Mouse (Mus musculus) right cerebral cortex, postnatal 10 days (tissue): Measurements from ENCODE around the gene Hspg2.

Experiments used
- DNase-seq, 2 experiments: peaks; one replicate each; pipeline ENCODE4 v3.0.0; 2021; ENCODE audit warnings: low spot score in 2 of 2

The Hspg2 gene

DNA sequence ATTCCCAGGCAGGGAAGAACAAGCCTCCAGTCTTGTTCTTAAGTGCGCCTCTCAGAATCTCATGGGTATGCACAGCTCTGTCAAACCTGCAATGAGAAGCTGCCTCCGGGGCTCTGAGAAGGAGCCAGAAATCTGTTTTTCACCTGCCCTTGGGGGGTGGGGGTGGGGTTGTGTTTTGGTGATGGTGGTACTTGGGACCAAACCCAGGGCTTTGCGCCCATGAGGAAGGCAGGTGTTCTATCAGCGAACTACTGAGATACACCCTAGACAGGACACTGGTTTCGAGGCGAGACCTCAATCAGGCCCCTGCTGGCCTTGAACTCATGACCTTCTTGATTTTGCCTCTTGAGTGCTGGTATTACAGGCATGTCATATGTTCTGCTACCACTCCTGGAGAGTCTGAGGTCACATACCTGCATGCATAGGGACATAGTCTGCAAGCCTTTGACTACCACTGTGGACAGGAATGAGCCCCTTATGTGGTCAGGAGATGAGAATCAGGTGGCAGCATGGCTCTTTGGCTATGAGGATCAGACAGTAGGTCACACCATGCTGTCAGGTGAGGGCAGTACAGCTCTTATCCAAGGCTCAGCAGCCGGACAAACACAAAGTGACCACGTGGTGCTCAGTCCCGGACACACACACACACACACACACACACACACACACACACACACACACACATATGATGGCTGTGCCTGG lies 30.5 kb downstream of the Hspg2 start:
- no peak for DNase-seq

DNA sequence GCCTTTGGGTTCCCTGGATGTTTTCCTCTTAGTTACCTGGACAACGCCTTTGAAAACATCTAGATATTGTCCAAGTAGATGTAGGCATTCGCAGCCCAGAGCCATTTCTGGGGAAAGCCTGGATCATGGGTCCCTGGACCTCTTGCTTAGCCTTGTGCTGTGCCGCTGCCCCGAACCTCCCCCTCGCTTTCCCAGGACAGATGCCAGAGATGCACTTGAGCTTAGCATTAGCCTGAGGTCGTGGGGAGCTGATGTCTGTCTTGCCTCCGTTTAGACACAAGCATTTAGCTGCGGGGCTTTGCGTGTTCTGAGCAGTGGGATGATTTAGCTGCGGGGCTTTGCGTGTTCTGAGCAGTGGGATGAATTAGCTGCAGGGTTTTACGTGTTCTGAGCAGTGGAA lies 31.6 kb downstream of the Hspg2 start:
- no peak for DNase-seq

DNA sequence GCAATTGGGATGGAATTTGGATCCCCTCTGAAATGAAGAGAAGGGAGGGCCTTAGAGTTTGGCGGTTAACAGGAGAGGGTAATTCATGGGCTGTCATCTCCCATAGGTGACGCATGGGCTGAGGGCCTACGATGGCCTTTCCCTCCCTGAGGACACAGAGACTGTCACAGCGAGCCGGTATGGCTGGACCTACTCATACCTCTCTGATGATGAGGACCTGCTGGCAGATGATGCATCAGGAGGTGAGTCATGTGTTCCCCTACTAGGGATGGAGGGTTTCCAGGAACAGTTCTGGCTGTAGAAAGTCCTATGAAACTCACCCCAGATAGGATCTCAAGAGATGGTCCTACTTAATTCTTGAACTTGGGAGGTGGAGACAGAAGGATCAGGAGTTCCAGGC lies 32.4 kb downstream of the Hspg2 start:
- no peak for DNase-seq

DNA sequence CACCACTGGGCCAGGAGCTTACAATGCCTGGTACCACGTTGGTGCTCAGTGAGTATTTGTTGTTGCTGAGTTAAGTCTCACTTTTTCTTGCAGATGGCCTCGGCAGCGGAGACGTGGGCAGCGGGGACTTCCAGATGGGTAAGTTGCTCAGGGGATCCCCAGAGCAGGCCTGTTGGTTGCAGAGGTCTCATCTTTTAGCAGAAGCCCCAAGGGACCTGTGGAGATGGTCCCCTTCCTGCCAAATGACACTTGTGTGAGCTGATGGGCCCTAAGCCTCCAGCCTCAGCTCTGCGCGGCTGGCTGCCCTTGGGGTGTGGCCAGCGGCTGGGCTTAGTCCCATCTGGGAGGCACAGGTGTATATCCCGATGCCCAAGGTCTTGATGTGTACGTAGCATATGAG lies 33.6 kb downstream of the Hspg2 start:
- no peak for DNase-seq

DNA sequence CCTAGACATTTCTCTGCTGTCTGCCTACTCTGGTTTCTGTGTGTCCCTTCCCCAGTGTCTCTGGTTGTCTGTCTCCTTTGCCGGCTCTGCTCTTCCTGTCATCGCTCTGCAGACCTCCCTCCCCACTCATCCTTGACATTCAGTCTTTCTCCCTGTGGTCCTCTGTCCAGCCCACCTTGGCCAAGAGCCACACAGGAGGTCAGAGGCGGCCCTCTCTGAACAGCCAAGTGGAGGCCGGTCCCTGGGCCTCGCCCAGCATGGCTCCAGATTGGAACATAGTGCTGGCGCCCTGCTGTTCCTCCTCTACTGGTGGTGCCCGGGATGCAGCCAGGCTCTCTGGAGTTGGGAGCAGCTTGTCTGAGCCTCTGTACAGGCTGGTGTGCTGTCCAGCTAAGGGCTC lies 34.2 kb downstream of the Hspg2 start:
- DNase-seq: no peak

DNA sequence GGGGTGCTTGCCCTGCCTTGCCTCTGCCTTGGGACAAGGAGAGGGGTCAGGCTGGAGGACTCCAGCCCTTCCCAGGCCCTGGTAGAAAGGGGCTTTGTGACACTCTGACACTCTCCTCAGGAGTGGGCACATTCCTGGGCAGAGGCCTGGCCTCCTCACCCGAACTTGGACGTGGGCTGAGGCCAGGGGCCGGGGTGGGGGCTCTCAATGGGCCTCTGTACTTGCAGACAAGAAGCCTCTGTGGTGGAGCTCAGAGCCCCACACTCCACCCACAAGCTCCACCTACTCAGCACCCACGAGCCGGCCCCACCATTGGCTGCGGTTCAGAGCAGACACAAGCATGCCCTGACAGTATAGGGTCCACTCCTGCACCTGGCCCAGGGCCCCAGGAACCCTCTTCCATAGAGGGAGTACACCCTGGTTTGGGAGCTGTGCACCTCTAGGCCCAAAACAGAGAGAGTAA lies 35.0 kb downstream of the Hspg2 start:
- peak; percentile 48 to 60 for DNase-seq

DNA sequence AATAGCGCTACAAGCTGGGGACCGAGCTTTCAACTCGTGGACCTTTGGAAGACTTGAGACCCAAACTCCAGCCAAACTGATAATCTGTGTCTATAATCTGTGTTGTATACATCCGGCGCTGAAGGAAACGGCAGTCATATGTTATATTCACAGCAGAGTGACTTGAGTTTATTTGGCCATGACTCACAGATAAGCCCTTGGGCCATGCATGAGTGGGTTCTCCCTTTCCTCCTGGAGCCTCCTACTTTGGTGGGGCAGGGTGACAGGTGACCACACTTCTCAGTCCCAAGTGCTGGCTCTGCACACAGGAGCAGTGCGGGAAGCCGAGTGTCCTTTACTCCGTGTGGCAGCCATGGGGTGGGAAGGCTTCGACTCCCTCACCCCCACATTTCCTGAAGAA lies 38.1 kb downstream of the Hspg2 start:
- DNase-seq: no peak

DNA sequence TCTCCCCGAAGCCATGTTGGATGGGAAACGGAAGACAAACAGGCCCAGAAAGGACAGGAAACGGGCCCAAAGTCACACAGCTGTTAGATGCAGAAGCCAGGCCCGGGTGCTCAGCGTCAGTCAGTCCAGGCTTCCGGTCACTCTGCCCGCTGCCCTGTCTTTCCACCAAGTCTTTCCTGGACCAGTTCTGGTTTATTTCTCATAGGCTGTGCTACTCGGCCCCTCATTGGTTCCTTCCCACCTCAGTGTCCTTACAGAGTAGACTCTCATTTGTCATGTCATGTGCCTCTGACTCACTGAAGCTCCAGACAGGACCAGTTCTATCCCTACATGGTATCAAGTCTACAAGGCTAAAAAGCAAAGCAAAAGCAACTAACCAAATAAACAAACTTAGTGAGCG lies 41.0 kb downstream of the Hspg2 start:
- no peak for DNase-seq

DNA sequence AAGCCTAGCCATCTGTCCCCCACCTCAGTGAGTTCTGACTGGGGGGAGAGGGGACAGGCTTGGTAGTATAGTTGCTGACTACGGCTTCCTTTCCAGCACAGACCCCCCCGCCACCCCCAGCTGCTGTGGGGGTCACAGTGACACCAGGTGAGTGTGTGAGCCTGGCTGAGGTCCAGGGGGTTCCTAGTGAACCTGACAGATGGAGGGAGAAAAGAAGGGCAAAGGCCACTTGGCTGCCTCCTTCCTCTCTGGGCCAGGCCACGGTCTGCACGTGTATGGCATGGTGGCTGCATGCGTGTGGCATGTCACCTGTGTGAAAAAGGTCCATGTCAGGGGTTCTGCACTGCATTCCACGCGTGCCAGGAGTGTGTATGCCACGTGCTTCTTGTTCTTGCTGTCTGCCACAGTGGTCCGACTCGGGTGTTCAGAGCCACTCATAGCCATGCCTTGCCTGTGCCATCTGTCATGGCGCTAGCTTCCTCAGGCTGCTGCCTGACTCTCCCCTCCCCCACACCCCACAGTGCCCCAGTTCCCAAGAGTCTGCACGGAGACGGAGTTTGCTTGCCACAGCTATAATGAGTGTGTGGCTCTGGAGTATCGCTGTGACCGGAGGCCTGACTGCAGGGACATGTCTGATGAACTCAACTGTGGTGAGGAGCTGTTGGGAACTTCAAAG lies 41.6 kb downstream of the Hspg2 start:
- DNase-seq: peak; percentile 40 to 55

DNA sequence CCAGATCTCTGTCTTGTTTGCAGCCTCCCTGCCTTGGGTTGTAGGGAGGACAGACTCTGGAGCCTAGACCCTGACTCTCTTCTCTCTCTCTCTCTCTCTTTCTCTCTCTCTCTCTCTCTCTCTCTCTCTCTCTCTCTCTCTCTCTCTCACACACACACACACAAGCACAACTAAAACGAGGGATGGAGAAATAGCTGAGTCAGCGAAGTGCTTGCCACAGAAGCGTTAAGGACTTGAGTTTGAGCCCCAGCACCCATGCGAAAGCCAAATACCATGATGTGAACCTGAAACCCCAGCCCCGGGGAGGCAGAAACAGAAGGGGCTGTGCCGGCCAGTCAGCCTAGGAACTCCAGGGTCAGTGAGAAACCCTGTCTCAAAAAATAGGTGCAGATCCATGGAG lies 44.3 kb downstream of the Hspg2 start:
- DNase-seq: no peak

DNA sequence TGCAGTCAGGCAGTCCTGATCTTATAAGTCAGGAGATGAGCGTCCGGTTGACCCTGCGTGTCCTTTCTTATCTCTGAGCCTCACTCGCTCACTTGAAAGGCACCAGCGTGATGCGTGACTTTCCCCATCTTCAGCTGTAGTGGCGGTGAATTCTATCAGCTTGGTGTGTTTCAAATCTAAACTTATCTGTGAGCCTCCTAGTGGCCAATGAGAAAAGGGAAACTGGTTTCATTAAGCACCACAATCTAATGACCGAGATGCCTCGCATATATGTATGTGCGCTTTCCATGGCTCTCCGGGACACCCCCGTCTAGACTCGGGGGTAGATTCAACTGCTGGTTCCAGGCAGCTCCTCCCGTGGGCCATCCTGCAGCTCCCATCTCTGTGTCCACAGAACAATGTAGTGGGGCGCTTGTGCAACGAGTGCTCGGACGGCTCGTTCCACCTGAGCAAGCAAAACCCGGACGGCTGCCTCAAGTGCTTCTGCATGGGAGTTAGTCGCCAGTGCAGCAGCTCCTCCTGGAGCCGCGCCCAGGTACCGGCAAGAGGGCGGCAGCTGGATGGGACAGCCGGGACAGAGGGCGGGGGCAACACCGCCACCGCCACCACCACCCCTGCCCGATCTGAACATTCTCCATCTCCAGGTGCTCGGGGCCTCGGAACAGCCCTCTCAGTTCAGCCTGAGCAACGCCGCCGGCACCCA lies 49.6 kb downstream of the Hspg2 start:
- no peak for DNase-seq

DNA sequence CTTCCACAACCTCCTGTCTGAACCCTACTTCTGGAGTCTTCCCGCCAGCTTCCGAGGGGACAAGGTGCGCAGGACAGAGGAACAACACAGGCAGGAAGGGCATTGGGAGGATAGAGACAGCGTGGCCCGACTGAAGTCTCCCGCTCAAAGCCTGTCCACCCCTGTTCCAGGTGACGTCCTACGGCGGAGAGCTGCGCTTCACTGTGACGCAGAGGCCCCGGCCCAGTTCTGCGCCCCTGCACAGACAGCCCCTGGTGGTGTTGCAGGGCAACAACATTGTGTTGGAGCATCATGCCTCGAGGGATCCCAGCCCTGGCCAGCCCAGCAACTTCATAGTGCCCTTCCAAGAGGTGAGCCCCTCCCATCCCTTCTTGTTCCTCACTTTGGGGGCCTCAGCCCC lies 50.2 kb downstream of the Hspg2 start:
- DNase-seq: no peak

DNA sequence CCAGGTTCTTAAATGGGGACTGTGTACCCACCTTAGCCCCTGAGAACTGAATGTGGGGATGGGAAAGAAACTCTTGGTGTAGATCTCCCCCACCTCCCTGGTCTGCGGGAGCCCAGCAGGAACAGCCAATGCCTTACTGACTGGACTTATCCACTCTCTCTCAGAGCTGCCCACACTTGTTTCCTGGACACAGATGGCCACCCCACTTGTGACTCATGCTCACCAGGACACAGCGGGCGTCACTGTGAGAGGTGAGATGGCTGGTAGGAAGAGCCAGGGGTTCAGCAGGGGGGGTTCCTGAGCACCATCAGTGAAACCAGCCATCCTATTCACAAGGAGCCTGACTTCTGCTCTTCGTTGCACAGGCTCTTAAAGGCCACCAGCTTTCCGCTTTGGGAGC lies 51.8 kb downstream of the Hspg2 start:
- no peak for DNase-seq

DNA sequence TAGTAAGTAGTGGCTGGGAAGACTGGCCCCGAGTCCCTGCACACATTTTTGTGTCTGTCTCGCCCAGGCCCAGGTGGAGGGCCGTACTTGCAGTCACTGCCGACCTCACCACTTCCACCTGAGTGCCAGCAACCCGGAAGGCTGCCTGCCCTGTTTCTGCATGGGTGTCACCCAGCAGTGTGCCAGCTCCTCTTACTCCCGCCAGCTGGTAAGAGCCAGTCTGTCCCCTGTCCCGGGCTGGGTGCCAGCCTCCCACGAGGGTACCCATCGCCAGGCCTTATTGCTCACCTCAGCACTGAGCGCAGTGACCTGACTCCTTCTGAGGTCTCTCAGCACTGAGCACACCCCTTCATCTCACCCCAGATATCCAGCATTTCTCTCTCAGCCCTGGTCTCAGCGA lies 53.4 kb downstream of the Hspg2 start:
- no peak for DNase-seq

DNA sequence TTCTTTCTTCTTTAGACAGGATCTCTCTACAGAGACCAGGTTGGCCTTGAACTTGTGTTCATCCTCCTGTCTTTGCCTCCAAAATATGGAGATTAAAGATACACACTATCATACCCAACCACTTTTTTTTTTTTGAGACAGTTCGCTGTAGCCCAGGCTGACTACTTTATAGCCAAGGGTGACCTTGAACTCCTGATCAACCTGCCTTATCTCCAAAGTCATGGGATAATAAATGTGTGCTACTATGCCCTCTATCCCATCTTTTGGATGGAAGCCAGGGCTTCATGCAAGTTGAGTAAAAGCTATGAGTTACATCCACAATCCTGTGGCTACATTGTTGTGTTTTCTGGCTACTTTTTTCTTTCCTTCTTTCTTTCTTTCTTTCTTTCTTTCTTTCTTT lies 56.9 kb downstream of the Hspg2 start:
- no peak for DNase-seq

DNA sequence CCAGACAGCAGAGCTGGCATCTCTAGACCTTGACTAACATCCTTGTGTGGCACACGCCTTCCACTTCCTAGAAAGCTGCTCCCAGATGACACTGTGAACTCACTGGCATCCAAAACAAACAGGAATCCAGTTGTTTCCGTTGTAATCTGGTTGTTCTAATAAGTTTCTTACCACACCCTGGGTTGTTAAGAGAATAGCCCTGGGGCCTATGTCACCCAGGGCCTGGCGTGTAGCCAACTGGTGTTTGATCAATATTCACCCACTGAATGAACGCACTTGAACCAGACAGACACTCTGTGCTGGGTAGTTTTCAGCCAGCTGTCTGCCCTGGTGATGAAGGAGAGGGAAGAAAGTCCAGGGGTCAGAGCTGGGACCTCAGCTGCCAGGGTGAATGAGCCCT lies 58.8 kb downstream of the Hspg2 start:
- DNase-seq: no peak

DNA sequence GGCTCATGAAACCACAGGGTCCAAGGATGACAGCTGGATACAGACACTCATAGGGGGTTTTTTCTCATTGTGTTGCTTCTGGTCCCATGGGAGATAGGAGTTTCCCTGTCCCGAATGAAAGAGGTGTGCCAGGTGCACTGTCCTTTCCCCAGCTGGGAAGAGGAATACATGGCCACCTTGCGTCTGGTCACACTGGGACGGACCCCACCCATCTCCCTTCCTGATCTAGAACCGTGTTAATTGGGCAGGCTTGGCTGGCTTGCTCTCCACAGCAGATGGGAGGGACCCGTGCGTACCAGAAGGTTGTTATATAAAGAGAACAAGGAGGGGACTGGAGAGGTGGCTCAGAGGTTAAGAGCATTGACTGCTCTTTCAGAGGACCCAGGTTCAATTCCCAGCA lies 59.3 kb downstream of the Hspg2 start:
- no peak for DNase-seq

DNA sequence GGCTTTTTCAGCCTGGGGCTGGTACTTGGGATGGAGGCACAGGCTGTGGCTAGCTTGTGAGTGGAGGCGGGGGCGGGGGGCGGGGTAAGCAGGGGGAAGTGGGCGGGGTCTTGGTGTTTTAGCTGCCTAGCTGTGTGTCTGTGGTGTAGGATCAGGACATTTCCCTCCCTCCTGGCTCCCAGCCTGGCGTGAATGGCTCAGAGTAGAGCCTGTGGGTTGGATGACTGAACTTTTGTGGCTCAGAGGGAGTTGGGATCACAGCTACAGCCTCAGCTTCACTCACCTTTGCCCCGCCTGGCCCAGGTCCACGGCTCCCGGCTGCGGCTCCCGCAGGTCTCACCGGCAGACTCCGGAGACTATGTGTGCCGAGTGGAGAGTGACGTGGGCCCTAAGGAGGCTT lies 71.8 kb downstream of the Hspg2 start:
- DNase-seq: no peak

DNA sequence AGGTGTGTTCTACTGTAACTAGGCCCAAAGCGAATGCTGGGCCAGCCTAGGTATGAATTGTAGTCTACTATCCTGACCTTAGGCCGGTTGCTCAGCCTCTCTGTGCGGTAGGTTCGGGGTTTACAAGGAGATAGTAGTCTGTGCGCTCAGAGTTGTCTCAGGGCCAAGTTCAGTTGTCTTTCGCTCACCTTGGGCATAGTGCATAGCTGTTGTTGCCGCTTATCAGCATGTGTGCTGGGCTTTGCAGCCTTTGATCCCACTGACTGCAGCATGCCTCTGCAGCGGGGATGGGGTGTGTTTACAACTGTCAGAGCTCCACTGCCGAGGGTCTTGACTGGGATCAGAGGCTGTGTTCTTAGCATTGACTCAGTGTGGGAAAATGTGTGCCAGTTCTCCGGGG lies 74.4 kb downstream of the Hspg2 start:
- no peak for DNase-seq

DNA sequence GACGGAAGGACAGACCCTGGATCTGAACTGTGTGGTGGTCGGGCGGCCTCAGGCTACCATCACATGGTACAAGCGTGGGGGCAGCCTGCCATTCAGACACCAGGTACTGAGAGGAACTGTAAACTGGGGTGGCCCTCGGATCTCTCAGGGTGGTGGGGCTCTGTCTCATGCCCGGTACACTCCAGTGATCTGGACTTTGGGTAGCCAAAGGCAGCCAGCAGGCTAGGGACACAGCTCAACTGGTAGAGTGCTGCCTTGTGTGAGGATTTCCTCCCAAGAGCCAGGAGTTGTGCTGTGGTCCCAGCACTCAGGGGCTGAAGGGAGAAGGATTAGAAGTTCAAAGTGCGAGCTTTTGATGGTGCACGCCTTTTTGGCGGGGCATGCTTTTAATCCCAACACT lies 77.0 kb downstream of the Hspg2 start:
- DNase-seq: no peak

DNA sequence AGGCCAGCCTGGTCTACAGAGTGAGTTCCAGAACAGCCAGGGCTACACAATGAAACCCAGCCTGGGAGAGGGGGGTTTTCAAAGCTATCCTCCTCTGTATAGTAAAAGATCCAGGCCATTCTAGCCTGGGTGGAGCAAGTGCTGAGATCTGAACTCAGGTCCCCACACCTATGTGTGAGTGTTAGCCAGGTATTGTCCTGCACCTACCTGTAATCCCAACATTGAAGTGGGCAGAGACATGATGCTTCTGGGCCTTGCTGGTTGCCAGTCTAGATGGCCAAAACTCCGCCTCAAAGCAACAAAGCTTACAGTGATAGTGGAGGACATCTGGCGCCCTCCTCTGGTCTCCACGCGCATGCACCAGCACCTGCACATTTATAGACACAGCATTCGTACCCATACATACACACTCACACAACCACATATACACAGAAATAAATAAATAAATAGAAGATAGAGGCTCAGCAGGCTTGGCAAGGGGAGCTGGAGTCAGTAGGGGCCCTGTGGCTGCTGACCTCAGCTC lies 77.5 kb downstream of the Hspg2 start:
- DNase-seq: no peak

DNA sequence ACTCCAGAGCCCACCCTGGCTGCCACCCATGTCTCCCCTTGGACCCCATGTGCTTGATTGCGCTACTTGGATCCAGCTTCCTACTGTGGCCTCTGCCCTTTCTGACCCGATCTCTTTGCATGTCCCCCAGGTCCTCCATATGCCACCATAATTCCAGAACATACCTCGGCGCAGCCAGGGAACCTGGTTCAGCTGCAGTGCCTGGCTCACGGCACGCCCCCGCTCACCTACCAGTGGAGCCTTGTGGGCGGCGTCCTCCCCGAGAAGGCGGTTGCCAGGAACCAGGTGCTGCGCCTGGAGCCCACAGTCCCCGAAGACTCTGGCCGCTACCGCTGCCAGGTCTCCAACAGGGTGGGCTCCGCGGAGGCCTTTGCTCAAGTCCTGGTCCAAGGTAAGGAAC lies 84.9 kb downstream of the Hspg2 start:
- no peak for DNase-seq

DNA sequence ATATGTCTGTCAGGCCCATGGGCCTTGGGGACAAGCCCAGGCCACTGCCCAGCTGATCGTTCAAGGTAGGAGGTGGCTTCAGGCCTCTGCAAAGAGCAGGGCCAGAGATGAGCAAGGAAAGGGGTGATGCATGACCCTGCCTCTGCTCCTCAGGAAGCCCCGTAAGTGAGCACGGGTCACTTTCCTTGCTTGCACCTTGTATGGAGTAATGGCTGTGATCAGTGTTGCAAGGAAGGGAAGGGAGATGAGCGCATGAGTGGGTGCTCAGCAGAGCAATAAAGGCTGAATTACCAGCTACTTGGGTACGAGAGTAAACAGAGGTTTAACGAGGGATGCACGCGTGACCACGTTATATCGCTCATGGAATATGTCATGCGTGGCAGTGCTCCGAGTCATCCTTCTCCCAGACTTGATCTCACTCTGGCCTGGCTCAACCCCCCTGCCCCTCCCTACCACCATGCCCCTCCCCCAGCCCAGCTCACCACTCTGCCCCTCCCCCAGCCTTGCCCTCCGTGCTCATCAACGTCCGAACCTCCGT lies 88.2 kb downstream of the Hspg2 start:
- DNase-seq: no peak
